Mouse (Mus musculus): ENCODE measurements at regions not wholly inside any gene's neighbourhood (a gene's known extent, or its start where the extent isn't known, plus 50 kb on each side); places are given as distances from the start of the nearest gene placed in this dataset.

- no peak for TF ChIP-seq POLR2A (IDR thresholded peaks at IDR 0.05; ENCODE audit: low read depth, low read length)
- no peak for TF ChIP-seq CTCF (IDR thresholded peaks at IDR 0.05; ENCODE audit: borderline replicate concordance, insufficient read depth, low read length)
Observed at GRCm38 (mm10) chr2:71626404-71626803, 79.8 kb upstream of the Dlx2 start.
